Mouse (Mus musculus) ES-E14 (cell line): ENCODE results near the gene Daam1.

ENCODE experiments used
- CHD2 ChIP-seq: IDR thresholded peaks from 2 replicates; pipeline ENCODE4 v1.6.1; 2014; ENCODE audit warnings: mild to moderate bottlenecking, low read depth, low read length, inconsistent platforms
- MAFK ChIP-seq: IDR thresholded peaks from 2 replicates; pipeline ENCODE4 v1.6.1; 2014; ENCODE audit warnings: mild to moderate bottlenecking, low read depth, low read length, inconsistent platforms; ENCODE audit not compliant: insufficient read depth
- ZC3H11A ChIP-seq: IDR thresholded peaks from 2 replicates; pipeline ENCODE4 v1.6.1; 2012; ENCODE audit warnings: low read depth, mild to moderate bottlenecking, inconsistent platforms, low read length, borderline replicate concordance

DNA sequence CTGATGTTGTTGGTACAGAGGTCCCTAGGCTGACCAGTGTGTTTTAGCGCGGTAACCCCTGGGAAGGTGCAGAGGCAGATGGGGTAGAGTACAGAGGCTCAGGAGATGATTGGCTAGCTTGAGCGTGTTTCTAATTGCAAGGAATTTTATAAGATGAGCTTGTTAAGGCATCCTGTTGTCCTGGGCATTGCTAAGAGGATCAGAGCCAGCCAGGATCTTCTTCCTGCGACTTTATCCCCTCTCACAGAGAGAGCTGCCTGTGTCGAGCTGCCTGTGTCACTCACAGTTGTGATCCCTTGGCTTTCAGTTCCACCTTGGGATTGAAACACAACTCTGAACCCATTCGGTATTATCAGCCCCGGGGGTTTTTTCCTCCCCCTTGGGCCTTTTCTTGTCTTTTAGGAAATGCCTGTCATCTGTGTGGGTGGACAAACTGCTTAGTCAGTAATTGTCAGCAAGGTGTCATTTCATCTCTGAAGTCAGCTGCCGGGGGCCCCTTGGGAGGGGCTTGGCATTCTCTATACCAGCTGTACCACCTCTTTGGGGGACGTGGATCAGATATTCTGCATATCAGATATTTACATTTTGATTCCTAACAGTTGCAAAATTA is 62.2 kb downstream of the Daam1 start:
- TF ChIP-seq CHD2: no peak
- TF ChIP-seq ZC3H11A: no peak
- no peak for TF ChIP-seq MAFK
